Mouse (Mus musculus): ENCODE data around the gene Epha4.

Epha4 gene

DNA sequence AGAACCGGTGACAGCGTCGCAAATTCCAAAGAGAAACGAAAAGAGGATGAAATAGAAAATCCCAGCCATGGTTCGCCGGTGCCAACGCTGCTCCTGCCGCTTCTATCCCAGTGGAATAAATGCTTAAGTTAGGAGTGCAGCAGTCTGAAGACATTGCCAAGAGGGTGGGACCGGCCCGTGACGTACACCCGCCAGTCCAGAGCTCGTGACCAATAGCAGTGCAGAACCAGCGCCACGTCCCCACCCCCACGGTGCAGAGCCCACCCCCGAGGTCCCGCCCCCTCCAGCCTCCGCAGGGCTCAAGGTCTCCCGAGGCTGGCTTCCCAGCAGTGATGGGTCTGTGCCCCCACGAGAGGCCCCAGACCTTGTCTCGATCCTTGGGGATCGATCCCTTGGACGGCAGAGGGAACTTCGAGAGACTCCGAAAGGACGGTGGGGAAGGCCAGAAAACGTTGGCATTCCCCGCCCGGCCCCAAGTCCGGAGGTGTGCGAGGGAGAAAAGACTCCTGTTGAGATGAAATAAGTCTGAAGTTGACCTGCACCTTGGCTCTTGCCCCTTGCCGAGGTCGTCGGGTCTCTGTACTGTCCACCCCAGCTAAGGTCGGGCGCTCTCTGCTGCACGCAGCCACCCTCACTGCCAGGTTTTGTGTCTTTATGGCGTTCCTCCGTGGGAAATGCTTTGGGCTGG is at the start of gene Epha4:
Gene Epha4 (minus strand): TSS at position 126 of the 688 bp plus-strand sequence.
- DNase-seq (ENCODE audit: low spot score) = peak; percentile 79

GRCm38 (mm10) chr1:77556199-77556598 is 41.3 kb upstream of the Epha4 start:
- no peak for DNase-seq (ENCODE audit: low spot score)

GRCm38 (mm10) chr1:77551927-77552326 is 37.0 kb upstream of the Epha4 start:
- no peak for DNase-seq (ENCODE audit: low spot score)

DNA sequence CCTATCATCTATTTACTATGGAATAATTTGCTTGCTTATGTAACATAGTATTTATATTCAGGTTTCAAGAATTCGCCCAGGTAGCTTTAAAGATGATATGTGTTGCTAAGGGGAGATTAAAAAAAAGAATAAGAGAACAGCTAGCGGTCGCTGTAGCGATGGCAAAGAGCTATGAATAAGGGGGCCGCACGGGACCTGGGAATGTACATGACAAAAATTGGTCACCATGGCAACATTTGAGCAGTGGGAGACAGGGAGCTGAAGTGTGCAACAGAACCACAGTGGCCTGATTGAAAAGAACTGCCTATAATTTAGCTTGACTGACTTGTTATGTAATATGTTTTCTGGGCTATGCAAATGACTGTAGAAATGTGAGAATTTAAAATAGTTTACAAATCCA is 30.8 kb upstream of the Epha4 start:
- DNase-seq (ENCODE audit: low spot score) = no peak

DNA sequence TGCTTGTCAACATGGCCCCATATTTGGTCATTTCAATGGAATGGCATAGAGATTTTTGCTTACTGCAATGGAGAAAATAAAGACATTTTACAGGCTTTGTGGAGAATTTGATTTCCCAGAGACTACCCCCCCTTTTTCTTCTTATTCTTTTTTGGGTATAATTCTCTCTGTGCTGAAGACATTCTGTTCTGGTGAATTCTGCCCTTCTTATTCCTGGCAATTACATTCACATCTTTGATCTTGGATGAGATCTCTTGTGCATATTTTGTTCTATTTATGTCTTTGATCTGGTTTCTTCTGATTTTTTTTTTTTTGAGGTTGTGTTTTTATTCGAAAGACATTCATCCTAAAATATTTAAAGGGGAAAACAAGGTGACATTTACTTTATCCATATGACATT is 30.1 kb upstream of the Epha4 start:
- DNase-seq (ENCODE audit: low spot score) = no peak

DNA sequence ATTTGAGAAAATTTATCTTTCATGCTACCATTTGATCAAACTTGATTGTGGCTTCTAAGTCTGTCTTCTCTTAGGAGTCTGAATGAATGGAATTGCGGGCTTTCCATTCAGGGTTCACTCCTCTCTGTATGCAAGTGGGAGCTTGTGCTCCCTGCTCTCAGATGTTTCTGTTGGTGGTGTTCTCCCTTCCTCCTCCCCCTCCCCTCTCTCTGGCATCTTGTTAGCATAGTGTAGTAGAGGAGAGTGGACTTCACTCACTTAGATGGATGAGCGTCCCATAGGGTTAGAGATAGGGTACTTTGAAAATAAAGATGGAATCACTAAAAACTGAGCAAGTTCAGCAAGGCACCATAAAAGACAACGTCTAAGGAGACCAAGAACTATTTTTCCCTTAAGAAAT is 29.4 kb upstream of the Epha4 start:
- DNase-seq (ENCODE audit: low spot score) = no peak

DNA sequence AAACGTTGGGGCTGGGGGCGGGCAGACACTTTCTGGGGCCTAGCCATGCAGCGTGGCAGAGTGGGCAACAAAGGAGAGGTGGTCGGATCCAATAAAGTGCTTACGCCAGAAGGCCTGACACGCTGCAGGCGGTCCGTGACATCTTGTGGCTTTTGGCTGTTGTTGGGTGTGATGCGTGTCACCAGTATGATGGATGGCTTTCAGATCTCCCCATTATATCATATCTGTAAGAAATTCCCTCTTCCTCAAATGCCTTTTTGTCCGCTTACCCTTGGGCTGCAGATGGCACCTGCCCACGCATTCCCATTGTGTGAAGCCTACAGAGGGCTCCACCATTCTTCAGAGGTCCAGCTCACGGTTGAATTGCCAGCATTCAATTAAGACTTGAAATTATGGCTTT is 25.1 kb upstream of the Epha4 start:
- no peak for DNase-seq (ENCODE audit: low spot score)

- no peak for DNase-seq (ENCODE audit: low spot score)
These were observed 23.7 kb upstream of the Epha4 start for GRCm38 (mm10) chr1:77538559-77538958.

DNA sequence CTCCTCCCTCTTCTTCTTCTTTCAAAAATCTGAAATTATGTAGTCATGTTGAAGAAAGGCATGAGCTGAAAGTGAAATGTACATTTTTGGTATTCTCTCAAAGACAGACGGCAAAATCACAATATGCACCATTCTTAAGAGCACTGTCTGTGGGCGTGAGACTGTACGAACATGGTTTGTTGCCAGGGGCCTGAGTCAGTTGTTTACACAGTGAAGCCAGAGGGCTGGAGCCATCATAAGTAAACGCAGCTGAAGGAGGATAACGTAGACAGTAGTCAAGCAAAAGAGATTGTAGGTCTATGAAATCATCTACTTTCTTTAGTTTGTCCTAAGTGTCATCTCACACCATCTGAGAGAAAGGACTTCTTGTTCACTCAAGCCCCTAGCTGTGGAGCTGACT is 21.0 kb upstream of the Epha4 start:
- DNase-seq (ENCODE audit: low spot score) = no peak

GRCm38 (mm10) chr1:77532576-77533183 is 17.8 kb upstream of the Epha4 start:
- DNase-seq (ENCODE audit: low spot score) = no peak

DNA sequence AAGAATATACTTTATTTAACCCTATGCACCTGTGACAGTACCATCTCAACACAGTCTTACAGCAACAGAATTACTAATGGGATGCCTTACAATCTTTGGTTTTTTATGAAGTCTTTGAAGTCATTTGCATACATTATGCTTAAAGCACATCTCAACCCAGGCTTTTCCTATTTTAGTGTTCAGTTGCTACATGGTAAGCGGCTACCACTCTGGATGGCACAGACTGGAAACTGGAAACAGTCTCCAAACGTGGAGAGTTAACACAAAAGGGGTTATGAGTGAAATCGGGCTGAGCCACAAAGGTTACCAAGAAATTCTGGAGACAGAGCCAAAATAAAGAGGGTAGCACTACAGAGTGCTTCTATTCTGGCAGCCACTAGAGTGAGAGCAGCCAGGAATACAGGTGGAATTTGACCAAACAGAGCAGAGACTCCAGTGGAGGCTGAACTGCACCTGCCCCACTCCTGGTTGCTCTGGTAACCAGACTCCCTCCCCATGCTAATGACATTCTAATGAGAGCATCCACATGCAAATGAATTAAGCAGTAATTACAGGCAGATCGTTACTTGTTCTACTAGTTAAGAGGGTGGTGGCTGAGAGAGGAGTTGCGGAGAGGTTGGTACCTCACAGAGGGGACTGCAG is 17.2 kb upstream of the Epha4 start:
- DNase-seq (ENCODE audit: low spot score) = no peak

- DNase-seq (ENCODE audit: low spot score) = no peak
These were observed 10.2 kb upstream of the Epha4 start for GRCm38 (mm10) chr1:77525082-77525481.

DNA sequence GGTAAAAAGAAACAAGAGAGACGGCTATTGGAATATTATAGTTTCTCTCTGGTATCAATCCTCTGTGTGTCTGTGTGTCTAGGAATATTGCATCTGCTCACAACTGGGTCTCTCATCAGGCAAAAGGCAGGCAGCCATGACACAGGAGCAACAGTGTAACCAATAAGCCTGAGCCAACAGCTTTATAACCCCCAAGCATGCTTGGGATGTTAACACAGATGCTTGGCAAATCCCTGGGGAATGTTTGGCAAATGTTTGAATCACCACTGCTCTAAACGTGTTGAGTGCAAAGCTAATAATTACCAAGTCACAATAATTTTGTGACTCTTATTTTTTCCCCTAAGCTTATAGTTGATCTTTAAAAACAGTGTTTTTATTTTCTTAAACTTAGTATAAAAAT is 8.5 kb upstream of the Epha4 start:
- DNase-seq (ENCODE audit: low spot score) = no peak

GRCm38 (mm10) chr1:77521640-77522539 is 7.0 kb upstream of the Epha4 start:
- DNase-seq (ENCODE audit: low spot score) = no peak

GRCm38 (mm10) chr1:77518715-77519114 is 3.8 kb upstream of the Epha4 start:
- no peak for DNase-seq (ENCODE audit: low spot score)

DNA sequence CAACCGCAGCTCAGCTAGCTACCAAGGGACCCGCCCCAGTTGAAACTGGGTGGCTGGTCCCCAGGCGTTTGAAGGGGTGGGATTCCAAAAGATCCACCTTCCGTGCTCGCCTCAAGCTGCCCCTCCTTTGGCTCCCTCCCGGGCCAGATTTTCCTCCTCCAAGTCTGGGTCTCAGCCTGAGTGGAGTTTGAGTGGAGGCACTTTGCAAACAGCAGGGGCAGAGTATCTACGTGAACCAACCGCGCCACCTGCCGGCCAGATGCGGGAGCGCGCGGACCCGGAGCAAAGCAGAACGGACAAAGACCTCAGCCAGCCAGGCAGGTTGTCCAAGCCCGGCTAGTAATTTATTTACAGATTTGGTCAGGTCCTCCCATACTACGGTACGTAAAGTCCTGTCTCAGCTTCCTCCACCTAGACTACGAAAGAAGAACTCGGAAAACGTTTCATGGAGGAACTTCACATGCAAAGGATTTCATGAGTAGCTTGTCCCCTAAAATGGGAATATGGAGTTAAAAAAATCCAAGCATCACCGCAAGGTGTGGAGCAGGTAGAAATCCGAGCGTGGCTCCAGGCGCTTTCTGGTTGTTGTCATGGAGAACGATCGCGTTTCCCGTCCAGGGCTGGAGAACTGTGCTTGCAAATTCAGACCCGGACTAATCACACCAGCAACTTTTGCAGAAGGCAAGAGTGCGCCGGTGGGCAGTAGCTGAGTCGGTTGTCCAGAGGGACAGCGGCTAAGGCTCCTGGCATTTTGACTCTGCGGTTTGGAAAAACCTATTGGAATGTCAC is 1.5 kb upstream of the Epha4 start:
- DNase-seq (ENCODE audit: low spot score) = peak; percentile 98

DNA sequence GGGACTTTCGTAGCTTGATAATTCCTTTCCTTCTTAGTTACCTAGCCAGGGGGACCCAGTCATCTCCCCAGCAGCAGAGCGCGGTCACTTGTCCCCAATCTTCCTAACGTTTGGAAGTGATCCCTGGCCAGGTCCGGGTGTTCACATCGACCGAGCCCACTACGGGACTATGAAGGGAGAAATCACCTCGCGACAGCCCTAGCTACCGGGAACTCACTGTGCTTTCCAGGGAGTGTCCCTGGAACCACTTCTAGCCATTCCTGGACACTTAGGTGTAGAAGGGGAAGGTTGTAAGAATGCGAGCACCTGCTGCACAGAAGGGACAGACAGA is 728 bp upstream of the Epha4 start:
- peak; percentile 25 for DNase-seq (ENCODE audit: low spot score)

GRCm38 (mm10) chr1:77514325-77514962 is 444 bp downstream of the Epha4 start:
- DNase-seq (ENCODE audit: low spot score) = peak; percentile 26

GRCm38 (mm10) chr1:77513959-77514324 is 946 bp downstream of the Epha4 start:
- DNase-seq (ENCODE audit: low spot score) = no peak

GRCm38 (mm10) chr1:77513411-77513941 is 1.4 kb downstream of the Epha4 start:
- DNase-seq (ENCODE audit: low spot score) = peak; percentile 33
